Mouse (Mus musculus) neural tube, embryonic 10.5 days (tissue): ENCODE data around the gene Ltbp1.

ENCODE experiments used
- DNase-seq: peaks from one replicate; pipeline ENCODE4 v3.0.0-alpha.2; 2017; ENCODE audit warnings: low spot score; ENCODE audit errors: extremely low spot score

The Ltbp1 gene

DNA sequence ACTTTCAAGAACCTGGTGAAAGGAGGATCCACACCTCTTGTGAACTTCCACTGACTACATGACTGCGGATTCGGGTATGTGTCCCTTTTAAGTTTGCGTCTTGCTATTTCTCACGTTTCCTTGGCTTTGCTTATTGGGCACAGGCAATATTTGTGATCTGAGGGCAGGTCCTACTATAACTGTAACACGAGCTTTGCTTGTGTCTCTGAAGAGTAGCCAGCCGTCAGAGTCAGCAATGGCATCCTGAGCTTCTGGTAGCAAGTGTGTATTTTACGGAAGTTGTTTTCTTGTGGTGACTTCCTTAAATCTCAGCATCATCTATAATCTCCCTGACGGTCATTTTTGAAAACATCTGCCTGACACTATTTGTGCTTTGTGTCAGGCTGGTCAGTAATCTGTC lies 430.7 kb downstream of the Ltbp1 start:
- no peak for DNase-seq

DNA sequence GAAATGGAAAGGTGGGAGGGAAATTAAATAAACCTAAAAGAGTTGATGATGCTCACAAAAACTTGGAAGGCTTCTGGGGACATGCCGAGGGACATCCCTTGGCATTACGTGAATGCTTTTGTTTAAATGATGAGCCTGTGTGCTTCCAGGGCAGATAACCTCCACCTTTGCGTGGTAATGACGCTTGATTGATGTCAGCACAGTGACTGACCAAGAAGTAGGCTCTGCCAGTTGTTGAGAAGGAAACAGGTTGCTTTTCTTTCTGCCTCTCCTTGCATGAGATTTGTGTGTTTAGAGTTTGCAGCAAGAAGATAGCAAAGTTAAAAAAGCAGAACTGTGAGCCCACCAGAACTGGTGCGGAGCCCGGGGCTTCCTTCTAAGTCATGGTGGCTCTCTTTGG lies 431.5 kb downstream of the Ltbp1 start:
- DNase-seq, result no peak

GRCm38 (mm10) chr17:75437239-75437750 lies 431.9 kb downstream of the Ltbp1 start:
- no peak for DNase-seq

DNA sequence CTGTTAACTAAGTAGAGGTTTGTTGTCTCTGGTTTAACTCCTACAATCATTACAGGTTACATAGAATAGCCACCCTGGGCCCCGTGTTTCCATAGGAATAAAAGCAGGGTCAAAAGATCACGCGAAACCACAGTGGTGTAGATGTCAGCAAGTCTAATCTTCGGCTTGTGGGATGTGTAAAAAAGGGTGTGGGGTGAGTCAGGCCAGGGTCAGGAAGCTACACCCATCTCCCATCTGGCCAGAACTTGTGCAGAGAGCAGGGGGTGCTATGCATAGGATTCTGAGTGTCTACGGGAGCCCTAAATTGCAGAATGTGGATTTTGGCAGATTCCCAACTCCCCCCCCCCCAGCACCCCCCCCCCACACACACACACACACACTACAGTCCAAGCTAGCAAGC lies 432.8 kb downstream of the Ltbp1 start:
- DNase-seq, result no peak

DNA sequence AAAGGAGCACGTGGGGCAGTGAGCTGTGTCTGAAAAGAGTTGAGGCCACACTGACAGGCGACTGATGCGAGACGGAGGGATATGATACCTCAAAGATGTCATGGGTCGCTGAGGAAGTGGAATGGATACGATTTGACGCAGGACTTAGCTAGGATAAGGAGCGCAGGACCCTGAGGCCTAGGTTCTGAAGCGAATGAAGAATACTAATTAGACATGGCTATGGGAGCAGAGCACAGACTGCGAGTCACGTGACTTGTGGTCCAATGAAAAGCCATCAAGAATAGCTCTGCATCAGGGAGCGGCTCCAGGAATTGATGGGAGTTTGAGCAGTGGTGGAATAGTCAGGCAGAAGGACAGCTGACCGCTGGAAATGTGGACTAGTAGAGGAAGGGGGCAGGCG lies 433.7 kb downstream of the Ltbp1 start:
- DNase-seq, result no peak

DNA sequence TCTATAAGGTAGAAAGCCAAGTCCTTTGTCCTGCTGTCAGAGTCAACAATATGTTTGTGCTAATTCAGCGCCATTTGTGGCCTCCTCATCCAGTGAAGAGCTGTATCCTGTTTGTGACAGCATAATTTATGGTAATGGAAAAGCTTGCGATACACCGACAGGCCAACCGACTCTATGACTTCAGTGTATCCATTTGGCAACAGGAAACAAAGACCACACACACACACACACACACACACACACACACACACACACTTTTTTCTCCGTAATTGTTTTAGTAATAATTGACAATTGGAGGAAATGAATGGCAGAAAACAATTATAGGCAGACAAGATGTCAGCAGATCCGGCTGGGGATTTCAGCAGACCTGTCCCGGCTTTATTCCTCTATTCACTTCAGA lies 435.3 kb downstream of the Ltbp1 start:
- DNase-seq, result no peak

GRCm38 (mm10) chr17:75441260-75441830 lies 436.0 kb downstream of the Ltbp1 start:
- no peak for DNase-seq
